Mouse (Mus musculus): ENCODE results near the gene Wdr62. TPM values are rescaled to one million over a fixed set of nuclear protein-coding genes. Genes with fewer than 3 reads are reported as not detected.
A peak's percentile ranks its signal among the peaks of the same experiment; 100 is the strongest.

Gene Wdr62
- polyA plus RNA-seq, 1 experiment from 2014 or later, result 18.6 TPM

- ATAC-seq (ENCODE audit: low FRiP score), result no peak
- no peak overlapping the region for H3K4me3 ChIP-seq (replicated peaks)
- no peaks in the 10 kb centered on the region for H3K9me3 ChIP-seq
- 89% methylated on average over 3 of the region's 3 CpGs for WGBS
- H3K27me3 ChIP-seq, result no peaks in the 10 kb centered on the region
- H3K4me1 ChIP-seq, result peaks cover 28% of the 10 kb centered on the region
- H3K36me3 ChIP-seq (replicated peaks), result peaks cover 2% of the 10 kb centered on the region; the same call in 1 of the 2 replicates
- H3K4me2 ChIP-seq, result no peak overlapping the region
- no peak overlapping the region for H3K9ac ChIP-seq
- no peak overlapping the region for H3K27ac ChIP-seq
Measured at GRCm38 (mm10) chr7:30318142-30318541, 37.9 kb upstream of the Wdr62 start.

- 80% methylated on average over 13 of the region's 13 CpGs for WGBS
- H3K36me3 ChIP-seq (replicated peaks), result peaks cover 9% of the 10 kb centered on the region
- ATAC-seq (ENCODE audit: low FRiP score), result no peak
Measured at GRCm38 (mm10) chr7:30315559-30316529, 35.6 kb upstream of the Wdr62 start.

GRCm38 (mm10) chr7:30314721-30315155 lies 34.5 kb upstream of the Wdr62 start, which contains the start of gene Syne4:
Gene Syne4 (plus strand): TSS chr7:30314807.
- H3K36me3 ChIP-seq (replicated peaks), result peaks cover 9% of the 10 kb centered on the region
- 4% methylated on average over 9 of the region's 9 CpGs for WGBS
- H3K27me3 ChIP-seq, result no peaks in the 10 kb centered on the region
- no peak within 1 kb of the TSS for H3K27ac ChIP-seq
- H3K4me1 ChIP-seq, result peaks cover 16% of the 10 kb centered on the region
- no peak for ATAC-seq (ENCODE audit: low FRiP score)
- H3K9ac ChIP-seq, result peak within 1 kb of the TSS; percentile 48
- H3K4me2 ChIP-seq, result peak within 1 kb of the TSS; percentile 44
- no peaks in the 10 kb centered on the region for H3K9me3 ChIP-seq
- H3K4me3 ChIP-seq (replicated peaks), result peak within 1 kb of the TSS; percentile 31

More at GRCm38 (mm10) chr7:30315559-30316529, 35.6 kb upstream of the Wdr62 start:
- H3K4me3 ChIP-seq (replicated peaks), result peak overlapping the region; percentile 31
- no peaks in the 10 kb centered on the region for H3K27me3 ChIP-seq
- H3K4me1 ChIP-seq, result peaks cover 15% of the 10 kb centered on the region
- H3K9me3 ChIP-seq, result no peaks in the 10 kb centered on the region
- peak overlapping the region; percentile 44; the same call in 1 of the 2 replicates for H3K4me2 ChIP-seq
- no peak overlapping the region for H3K27ac ChIP-seq
- H3K9ac ChIP-seq, result 0 out of 2 replicates have a peak overlapping the region, but pooled peaks have one; percentile 30

- Histone ChIP-seq H3K4me2 (no peak overlapping the region), H3K4me1 (peaks cover 24% of the 10 kb centered on the region), H3K27me3 (no peaks in the 10 kb centered on the region), H3K4me3 (replicated peaks) (no peak overlapping the region), H3K36me3 (replicated peaks) (peaks cover 9% of the 10 kb centered on the region), H3K27ac (no peak overlapping the region), H3K9ac (no peak overlapping the region), H3K9me3 (no peaks in the 10 kb centered on the region)
- no peak for ATAC-seq (ENCODE audit: low FRiP score)
- WGBS, result 49% methylated on average over 27 of the region's 27 CpGs
Measured at GRCm38 (mm10) chr7:30313666-30314320, 33.6 kb upstream of the Wdr62 start.

- H3K4me1 ChIP-seq, result peaks cover 30% of the 10 kb centered on the region
- peaks cover 30% of the 10 kb centered on the region for H3K36me3 ChIP-seq (replicated peaks)
- no peak overlapping the region for H3K9ac ChIP-seq
- no peak overlapping the region for H3K27ac ChIP-seq
- 90% methylated on average over 12 of the region's 12 CpGs for WGBS
- no peaks in the 10 kb centered on the region for H3K9me3 ChIP-seq
- no peak overlapping the region for H3K4me2 ChIP-seq
- H3K27me3 ChIP-seq, result no peaks in the 10 kb centered on the region
- no peak overlapping the region for H3K4me3 ChIP-seq (replicated peaks)
- no peak for ATAC-seq (ENCODE audit: low FRiP score)
Measured at GRCm38 (mm10) chr7:30310136-30310535, 29.9 kb upstream of the Wdr62 start.

- Histone ChIP-seq H3K27ac (no peak overlapping the region), H3K4me1 (peaks cover 24% of the 10 kb centered on the region), H3K27me3 (no peaks in the 10 kb centered on the region), H3K9ac (peak overlapping the region; percentile 80), H3K4me3 (replicated peaks) (peak overlapping the region; percentile 69), H3K36me3 (replicated peaks) (peaks cover 33% of the 10 kb centered on the region), H3K9me3 (no peaks in the 10 kb centered on the region), H3K4me2 (peak overlapping the region; percentile 94)
- 70% methylated on average over 15 of the region's 15 CpGs for WGBS
- ATAC-seq (ENCODE audit: low FRiP score), result no peak
Measured at GRCm38 (mm10) chr7:30309395-30310129, 29.3 kb upstream of the Wdr62 start.

GRCm38 (mm10) chr7:30308076-30309005 lies 28.1 kb upstream of the Wdr62 start, which contains the start of gene Alkbh6:
Gene Alkbh6 (plus strand): TSS chr7:30308717.
- H3K4me1 ChIP-seq, result peaks cover 21% of the 10 kb centered on the region
- peak within 1 kb of the TSS; percentile 69 for H3K27ac ChIP-seq
- H3K36me3 ChIP-seq (replicated peaks), result peaks cover 38% of the 10 kb centered on the region
- no peaks in the 10 kb centered on the region for H3K9me3 ChIP-seq
- peak; percentile 99 for ATAC-seq (ENCODE audit: low FRiP score)
- no peaks in the 10 kb centered on the region for H3K27me3 ChIP-seq
- H3K9ac ChIP-seq, result peak within 1 kb of the TSS; percentile 80
- H3K4me2 ChIP-seq, result peak within 1 kb of the TSS; percentile 94
- H3K4me3 ChIP-seq (replicated peaks), result peak within 1 kb of the TSS; percentile 69
- WGBS, result 4% methylated on average over 27 of the region's 27 CpGs

- H3K36me3 ChIP-seq (replicated peaks), result peaks cover 53% of the 10 kb centered on the region
- H3K4me2 ChIP-seq, result no peak overlapping the region
- no peaks in the 10 kb centered on the region for H3K9me3 ChIP-seq
- H3K27ac ChIP-seq, result no peak overlapping the region
- H3K27me3 ChIP-seq, result no peaks in the 10 kb centered on the region
- ATAC-seq (ENCODE audit: low FRiP score), result no peak
- H3K4me1 ChIP-seq, result peaks cover 21% of the 10 kb centered on the region
- no peak overlapping the region for H3K4me3 ChIP-seq (replicated peaks)
- H3K9ac ChIP-seq, result no peak overlapping the region
- 97% methylated on average over 16 of the region's 16 CpGs for WGBS
Measured at GRCm38 (mm10) chr7:30306083-30306779, 26.0 kb upstream of the Wdr62 start.

GRCm38 (mm10) chr7:30300914-30301313 lies 20.7 kb upstream of the Wdr62 start:
- Histone ChIP-seq H3K9me3 (no peaks in the 10 kb centered on the region), H3K36me3 (replicated peaks) (peaks cover 91% of the 10 kb centered on the region), H3K4me1 (no peaks in the 10 kb centered on the region), H3K4me2 (no peak overlapping the region), H3K27ac (no peak overlapping the region), H3K27me3 (no peaks in the 10 kb centered on the region), H3K4me3 (replicated peaks) (no peak overlapping the region), H3K9ac (no peak overlapping the region)
- 47% methylated on average over 3 of the region's 3 CpGs for WGBS
- no peak for ATAC-seq (ENCODE audit: low FRiP score)

GRCm38 (mm10) chr7:30297266-30297665 lies 17.0 kb upstream of the Wdr62 start:
- no peak overlapping the region for H3K4me2 ChIP-seq
- no peaks in the 10 kb centered on the region for H3K27me3 ChIP-seq
- no peak overlapping the region for H3K9ac ChIP-seq
- 87% methylated on average over 16 of the region's 16 CpGs for WGBS
- H3K27ac ChIP-seq, result no peak overlapping the region
- ATAC-seq (ENCODE audit: low FRiP score), result no peak
- no peak overlapping the region for H3K4me3 ChIP-seq (replicated peaks)
- peaks cover 85% of the 10 kb centered on the region for H3K36me3 ChIP-seq (replicated peaks)
- no peaks in the 10 kb centered on the region for H3K9me3 ChIP-seq
- H3K4me1 ChIP-seq, result peaks cover 22% of the 10 kb centered on the region

Data from forebrain, embryonic 12.5 days (tissue).